Mouse (Mus musculus) kidney, postnatal 0 days (tissue): ENCODE results near the gene Dhx37. TPM values are rescaled to one million over a fixed set of nuclear protein-coding genes. Genes with fewer than 3 reads are reported as not detected.

Source experiments
- ATAC-seq: fragments of 200-750 bp; cut with Nextera tagmentation; replicated peaks from 2 replicates; pipeline ENCODE4 v1.8.0; 2017; ENCODE audit warnings: low read depth, moderate number of reproducible peaks, moderate TSS enrichment, moderate library complexity; ENCODE audit not compliant: low FRiP score
- DNase-seq: peaks from one replicate; pipeline ENCODE4 v3.0.0-alpha.2; 2016; ENCODE audit warnings: low spot score
- H3K27ac ChIP-seq: fragments of 300-500 bp; sonication (generic); 2 replicates; pipeline ENCODE4 v1.5.1; 2014; ENCODE audit warnings: mild to moderate bottlenecking
- H3K27me3 ChIP-seq: fragments of 300-500 bp; sonication (generic); 2 replicates; pipeline ENCODE4 v1.6.1; 2014; ENCODE audit warnings: low read length, mixed read lengths; ENCODE audit not compliant: insufficient read depth
- H3K36me3 ChIP-seq: fragments of 300-500 bp; sonication (generic); 2 replicates; pipeline ENCODE4 v1.6.1; 2014; ENCODE audit warnings: low read length, mixed read lengths; ENCODE audit not compliant: insufficient read depth
- H3K4me1 ChIP-seq: fragments of 300-500 bp; sonication (generic); replicated peaks from 2 replicates; pipeline ENCODE4 v1.6.1; 2014; ENCODE audit warnings: antibody characterized with exemption, low read length, mixed read lengths; ENCODE audit not compliant: insufficient read depth
- H3K4me2 ChIP-seq: fragments of 300-500 bp; sonication (generic); 2 replicates; pipeline ENCODE4 v1.6.1; 2014; ENCODE audit warnings: mild to moderate bottlenecking, low read length, moderate library complexity, mixed read lengths
- H3K4me3 ChIP-seq: fragments of 300-500 bp; sonication (generic); replicated peaks from 2 replicates; pipeline ENCODE4 v1.5.1; 2014; ENCODE audit warnings: low read depth, low read length
- H3K9ac ChIP-seq: fragments of 300-500 bp; sonication (generic); 2 replicates; pipeline ENCODE4 v1.6.1; 2014; ENCODE audit warnings: low read depth, low read length
- H3K9me3 ChIP-seq: fragments of 300-500 bp; sonication (generic); replicated peaks from 2 replicates; pipeline ENCODE4 v1.6.1; 2016; ENCODE audit warnings: low read length, inconsistent platforms, mixed read lengths
- CTCF ChIP-seq: IDR thresholded peaks from 2 replicates; pipeline ENCODE4 v1.5.1; 2016; ENCODE audit warnings: antibody characterized with exemption, low read depth, mild to moderate bottlenecking, moderate library complexity
- WGBS: fragments of 180-500 bp; shearing (Covaris S2); extraction: QIAGEN DNeasy Blood & Tissue Kit; methylation state at CpG from one replicate; pipeline ENCODE4 v1.1.7; 2014; 5-methylcytosine and 5-hydroxymethylcytosine counted together
- polyA plus RNA-seq: library from polyadenylated mRNA; unstranded; fragments of >200 nt; fragmentation: Nextera tagmentation; extraction: Ambion mirVana; gene quantifications from 2 replicates; pipeline ENCODE4 v1.2.1, GENCODE M21; 2015

The Dhx37 gene
- polyA plus RNA-seq, 1 experiment from 2014 or later: 7.2 TPM

- WGBS: 85% methylated on average over 3 of the region's 3 CpGs
- no peak for DNase-seq
Observed at GRCm38 (mm10) chr5:125443915-125444314, 10.0 kb upstream of the Dhx37 start.

GRCm38 (mm10) chr5:125443335-125443734, 9.4 kb upstream of the Dhx37 start:
- DNase-seq (no peak), ATAC-seq (no peak)
- H3K27ac ChIP-seq: no peak overlapping the region
- no peaks in the 10 kb centered on the region for H3K36me3 ChIP-seq
- H3K4me1 ChIP-seq: 0 out of 2 replicates have a peak, but pooled peaks cover 8% of the 10 kb centered on the region
- no peak overlapping the region for H3K9ac ChIP-seq
- H3K4me3 ChIP-seq: no peak overlapping the region
- H3K9me3 ChIP-seq: no peaks in the 10 kb centered on the region
- no peak overlapping the region for H3K4me2 ChIP-seq
- peak; percentile 59 for TF ChIP-seq CTCF
- no peaks in the 10 kb centered on the region for H3K27me3 ChIP-seq
- 88% methylated on average over 5 of the region's 5 CpGs for WGBS

More at GRCm38 (mm10) chr5:125443915-125444314, 10.0 kb upstream of the Dhx37 start:
- Histone ChIP-seq H3K4me3 (no peak overlapping the region), H3K36me3 (no peaks in the 10 kb centered on the region), H3K4me1 (0 out of 2 replicates have a peak, but pooled peaks cover 8% of the 10 kb centered on the region), H3K4me2 (no peak overlapping the region), H3K9me3 (no peaks in the 10 kb centered on the region), H3K27me3 (no peaks in the 10 kb centered on the region), H3K27ac (no peak overlapping the region), H3K9ac (no peak overlapping the region)
- ATAC-seq: no peak
- TF ChIP-seq CTCF: no peak

GRCm38 (mm10) chr5:125442136-125442995, 8.4 kb upstream of the Dhx37 start:
- H3K27me3 ChIP-seq: no peaks in the 10 kb centered on the region
- 21% methylated on average over 27 of the region's 27 CpGs for WGBS
- 0 out of 2 replicates have a peak, but pooled peaks cover 8% of the 10 kb centered on the region for H3K4me1 ChIP-seq
- H3K36me3 ChIP-seq: no peaks in the 10 kb centered on the region
- DNase-seq: peak; percentile 27
- peak overlapping the region; percentile 83 for H3K4me2 ChIP-seq
- peak overlapping the region; percentile 84 for H3K9ac ChIP-seq
- H3K4me3 ChIP-seq: peak overlapping the region; percentile 89
- no peaks in the 10 kb centered on the region for H3K9me3 ChIP-seq
- ATAC-seq: no peak; the same call in 1 of the 2 replicates
- H3K27ac ChIP-seq: peak overlapping the region; percentile 72
- TF ChIP-seq CTCF: no peak

- H3K4me1 ChIP-seq: 0 out of 2 replicates have a peak, but pooled peaks cover 8% of the 10 kb centered on the region
- peak within 1 kb of the TSS; percentile 89 for H3K4me3 ChIP-seq
- peak within 1 kb of the TSS; percentile 84 for H3K9ac ChIP-seq
- TF ChIP-seq CTCF: peak; percentile 12; the same call in 1 of the 2 replicates
- H3K27ac ChIP-seq: peak within 1 kb of the TSS; percentile 72
- WGBS: under 1% methylated on average over 79 of the region's 97 CpGs
- H3K9me3 ChIP-seq: no peaks in the 10 kb centered on the region
- no peaks in the 10 kb centered on the region for H3K27me3 ChIP-seq
- no peaks in the 10 kb centered on the region for H3K36me3 ChIP-seq
- ATAC-seq (peak; percentile 92), DNase-seq (peak; percentile 81)
- peak within 1 kb of the TSS; percentile 83 for H3K4me2 ChIP-seq
Observed at GRCm38 (mm10) chr5:125441234-125442114, 7.6 kb upstream of the Dhx37 start, which contains the start of gene Bri3bp. TSS of gene Bri3bp (plus strand) at chr5:125441568.

- peak overlapping the region; percentile 89 for H3K4me3 ChIP-seq
- H3K9me3 ChIP-seq: no peaks in the 10 kb centered on the region
- H3K27me3 ChIP-seq: no peaks in the 10 kb centered on the region
- no peak for ATAC-seq
- peak overlapping the region; percentile 84 for H3K9ac ChIP-seq
- peak overlapping the region; percentile 72; the same call in 1 of the 2 replicates for H3K27ac ChIP-seq
- WGBS: 2% methylated on average over 7 of the region's 7 CpGs
- no peak for TF ChIP-seq CTCF
- 0 out of 2 replicates have a peak, but pooled peaks cover 8% of the 10 kb centered on the region for H3K4me1 ChIP-seq
- H3K4me2 ChIP-seq: peak overlapping the region; percentile 83
- no peaks in the 10 kb centered on the region for H3K36me3 ChIP-seq
- no peak for DNase-seq
Observed at GRCm38 (mm10) chr5:125440583-125441233, 6.8 kb upstream of the Dhx37 start.
